Mouse (Mus musculus) intestine, postnatal 0 days (tissue): Measurements from ENCODE around the gene Mars2. TPM values are rescaled to one million over a fixed set of nuclear protein-coding genes. Genes with fewer than 3 reads are reported as not detected.

Experiments used
- ATAC-seq: fragments of 200-750 bp; cut with Nextera tagmentation; 2 replicates; pipeline ENCODE4 v1.8.0; 2017; ENCODE audit warnings: mild to moderate bottlenecking, moderate TSS enrichment, moderate library complexity
- H3K27ac ChIP-seq: fragments of 300-500 bp; sonication (generic); 2 replicates; pipeline ENCODE4 v1.5.1; 2014; ENCODE audit warnings: mild to moderate bottlenecking, low read depth, low read length, moderate library complexity
- H3K27me3 ChIP-seq: fragments of 300-500 bp; sonication (generic); replicated peaks from 2 replicates; pipeline ENCODE4 v1.6.1; 2014; ENCODE audit warnings: low read length, mixed read lengths; ENCODE audit not compliant: control insufficient read depth, insufficient read depth
- H3K36me3 ChIP-seq: fragments of 300-500 bp; sonication (generic); 2 replicates; pipeline ENCODE4 v1.6.1; 2014; ENCODE audit warnings: mild to moderate bottlenecking, moderate library complexity; ENCODE audit not compliant: control insufficient read depth, insufficient read depth
- H3K4me1 ChIP-seq: fragments of 300-500 bp; sonication (generic); replicated peaks from 2 replicates; pipeline ENCODE4 v1.6.1; 2014; ENCODE audit warnings: antibody characterized with exemption, low read length, mixed read lengths; ENCODE audit not compliant: control insufficient read depth, insufficient read depth
- H3K4me2 ChIP-seq: fragments of 300-500 bp; sonication (generic); replicated peaks from 2 replicates; pipeline ENCODE4 v1.6.1; 2014; ENCODE audit warnings: low read depth, mild to moderate bottlenecking, moderate library complexity
- H3K4me3 ChIP-seq: fragments of 300-500 bp; sonication (generic); 2 replicates; pipeline ENCODE4 v1.5.1; 2014; ENCODE audit warnings: low read depth, low read length
- H3K9ac ChIP-seq: fragments of 300-500 bp; sonication (generic); 2 replicates; pipeline ENCODE4 v1.6.1; 2014; ENCODE audit warnings: mild to moderate bottlenecking, low read depth, low read length
- H3K9me3 ChIP-seq: fragments of 300-500 bp; sonication (generic); 2 replicates; pipeline ENCODE4 v1.6.1; 2016; ENCODE audit warnings: mixed run types; ENCODE audit not compliant: control insufficient read depth
- CTCF ChIP-seq: sonication (generic); IDR thresholded peaks from 2 replicates; pipeline ENCODE4 v1.5.1; 2016; ENCODE audit warnings: low read depth, mild to moderate bottlenecking, control low read depth, antibody characterized with exemption, moderate library complexity
- WGBS: fragments of 180-500 bp; shearing (Covaris S2); extraction: QIAGEN DNeasy Blood & Tissue Kit; methylation state at CpG from one replicate; pipeline ENCODE4 v1.1.7; 2014; 5-methylcytosine and 5-hydroxymethylcytosine counted together
- polyA plus RNA-seq: library from polyadenylated mRNA; unstranded; fragments of >200 nt; fragmentation: Nextera tagmentation; extraction: Ambion mirVana; gene quantifications from 2 replicates; pipeline ENCODE4 v1.2.1, GENCODE M21; 2015

Gene Mars2
- polyA plus RNA-seq, 1 experiment from 2014 or later = 1.7 TPM

GRCm38 (mm10) chr1:55227376-55227775 is 9.6 kb upstream of the Mars2 start:
- 38% methylated on average over 1 of the region's 1 CpGs for WGBS
- no peak for ATAC-seq
- no peaks in the 10 kb centered on the region for H3K4me1 ChIP-seq

GRCm38 (mm10) chr1:55228256-55228884 is 8.6 kb upstream of the Mars2 start:
- Histone ChIP-seq H3K4me3 (no peak overlapping the region), H3K27me3 (no peaks in the 10 kb centered on the region), H3K9me3 (no peaks in the 10 kb centered on the region), H3K36me3 (no peaks in the 10 kb centered on the region), H3K4me1 (no peaks in the 10 kb centered on the region), H3K9ac (no peak overlapping the region), H3K27ac (no peak overlapping the region), H3K4me2 (no peak overlapping the region)
- no peak for ATAC-seq
- no peak for TF ChIP-seq CTCF
- WGBS = 88% methylated on average over 8 of the region's 8 CpGs

More at GRCm38 (mm10) chr1:55227376-55227775, 9.6 kb upstream of the Mars2 start:
- H3K4me2 ChIP-seq = no peak overlapping the region
- no peak overlapping the region for H3K9ac ChIP-seq
- no peaks in the 10 kb centered on the region for H3K9me3 ChIP-seq
- TF ChIP-seq CTCF = no peak
- H3K27ac ChIP-seq = no peak overlapping the region
- no peaks in the 10 kb centered on the region for H3K27me3 ChIP-seq
- no peaks in the 10 kb centered on the region for H3K36me3 ChIP-seq
- no peak overlapping the region for H3K4me3 ChIP-seq

- no peak overlapping the region for H3K27ac ChIP-seq
- no peak overlapping the region for H3K4me3 ChIP-seq
- no peaks in the 10 kb centered on the region for H3K9me3 ChIP-seq
- no peaks in the 10 kb centered on the region; the same call in 1 of the 2 replicates for H3K4me1 ChIP-seq
- H3K27me3 ChIP-seq = no peaks in the 10 kb centered on the region
- H3K9ac ChIP-seq = no peak overlapping the region
- ATAC-seq = no peak
- H3K4me2 ChIP-seq = no peak overlapping the region
- 63% methylated on average over 16 of the region's 16 CpGs for WGBS
- H3K36me3 ChIP-seq = no peaks in the 10 kb centered on the region
- no peak for TF ChIP-seq CTCF
Measured at GRCm38 (mm10) chr1:55234910-55235520, 2.0 kb upstream of the Mars2 start.

GRCm38 (mm10) chr1:55236487-55236886 is 490 bp upstream of the Mars2 start:
- H3K27me3 ChIP-seq = no peaks in the 10 kb centered on the region
- WGBS = 15% methylated on average over 5 of the region's 5 CpGs
- peak overlapping the region; percentile 81 for H3K4me3 ChIP-seq
- H3K9ac ChIP-seq = 0 out of 2 replicates have a peak overlapping the region, but pooled peaks have one; percentile 58
- H3K27ac ChIP-seq = no peak overlapping the region
- no peak for ATAC-seq
- no peak for TF ChIP-seq CTCF
- peak overlapping the region; percentile 96 for H3K4me2 ChIP-seq
- no peaks in the 10 kb centered on the region; the same call in 1 of the 2 replicates for H3K4me1 ChIP-seq
- H3K36me3 ChIP-seq = no peaks in the 10 kb centered on the region
- no peaks in the 10 kb centered on the region for H3K9me3 ChIP-seq

- no peak for ATAC-seq
- Histone ChIP-seq H3K27me3 (no peaks in the 10 kb centered on the region), H3K4me2 (peak overlapping the region; percentile 96), H3K27ac (peak overlapping the region; percentile 76; the same call in 1 of the 2 replicates), H3K9ac (peak overlapping the region; percentile 58), H3K4me3 (peak overlapping the region; percentile 81), H3K4me1 (no peaks in the 10 kb centered on the region; the same call in 1 of the 2 replicates), H3K9me3 (no peaks in the 10 kb centered on the region), H3K36me3 (no peaks in the 10 kb centered on the region)
- TF ChIP-seq CTCF = no peak
- WGBS = under 1% methylated on average over 23 of the region's 23 CpGs
Measured at GRCm38 (mm10) chr1:55237643-55238161, 725 bp downstream of the Mars2 start.

GRCm38 (mm10) chr1:55238496-55238895 is 1.5 kb downstream of the Mars2 start:
- no peak for TF ChIP-seq CTCF
- H3K9me3 ChIP-seq = no peaks in the 10 kb centered on the region
- no peak for ATAC-seq
- no peaks in the 10 kb centered on the region for H3K36me3 ChIP-seq
- H3K4me2 ChIP-seq = peak overlapping the region; percentile 96
- peak overlapping the region; percentile 58; the same call in 1 of the 2 replicates for H3K9ac ChIP-seq
- H3K4me1 ChIP-seq = no peaks in the 10 kb centered on the region; the same call in 1 of the 2 replicates
- 25% methylated on average over 13 of the region's 13 CpGs for WGBS
- peak overlapping the region; percentile 81 for H3K4me3 ChIP-seq
- no peak overlapping the region for H3K27ac ChIP-seq
- H3K27me3 ChIP-seq = no peaks in the 10 kb centered on the region
